Mouse (Mus musculus): ENCODE data around the gene Cacna2d3. TPM values are rescaled to one million over a fixed set of nuclear protein-coding genes. Genes with fewer than 3 reads are reported as not detected.

The Cacna2d3 gene
- total and polyA plus RNA-seq, 3 experiments: not detected

GRCm38 (mm10) chr14:29669826-29670225 is 51.8 kb downstream of the Cacna2d3 start:
- no peaks in the 10 kb centered on the region for H3K9me3 ChIP-seq (replicated peaks; ENCODE audit: low read length)
- no peak overlapping the region for H3K27ac ChIP-seq (ENCODE audit: insufficient read depth, low read depth)
- H3K4me3 ChIP-seq (replicated peaks in 1 of 3; ENCODE audit: low read depth in 2 of 3, low read length in 2 of 3, poor library complexity in 1 of 3): no peak overlapping the region
- H3K4me1 ChIP-seq (ENCODE audit: control insufficient read depth in 1 of 2, insufficient read depth in 2 of 2): peaks cover 0 to 3% of the 10 kb centered on the region in 2 experiments; a peak in 1 of 4 replicates
- no peak for TF ChIP-seq RAD21 (IDR thresholded peaks at IDR 0.05; ENCODE audit: low read depth, low read length)
- TF ChIP-seq CTCF (conservative IDR thresholded peaks at IDR 0.05 in 1 of 2, IDR thresholded peaks at IDR 0.05 in 1 of 2; ENCODE audit: low read depth in 2 of 2, low read length in 2 of 2): no peak
- no peak for TF ChIP-seq PAX5 (IDR thresholded peaks at IDR 0.05; ENCODE audit: low read length)
- TF ChIP-seq HCFC1 (IDR thresholded peaks at IDR 0.05; ENCODE audit: low read depth, low read length): no peak
- no peak for TF ChIP-seq CHD2 (IDR thresholded peaks at IDR 0.05; ENCODE audit: low read length)
- TF ChIP-seq MAX (IDR thresholded peaks at IDR 0.05; ENCODE audit: low read length): no peak
- TF ChIP-seq ZC3H11A (IDR thresholded peaks at IDR 0.05; ENCODE audit: low read depth, low read length): no peak
- TF ChIP-seq USF1 (IDR thresholded peaks at IDR 0.05; ENCODE audit: low read depth, low read length): no peak
- no peak for TF ChIP-seq ZNF384 (IDR thresholded peaks at IDR 0.05; ENCODE audit: low read depth, low read length)
- TF ChIP-seq MEF2A (IDR thresholded peaks at IDR 0.05; ENCODE audit: borderline replicate concordance, low read depth, low read length): no peak
- no peak for TF ChIP-seq RCOR1 (conservative IDR thresholded peaks at IDR 0.05; ENCODE audit: low read depth, low read length)
- no peak for TF ChIP-seq TCF12 (IDR thresholded peaks at IDR 0.05; ENCODE audit: low read depth, low read length)
- TF ChIP-seq IRF4 (IDR thresholded peaks at IDR 0.05; ENCODE audit: low read depth, low read length): no peak
- TF ChIP-seq ZKSCAN1 (IDR thresholded peaks at IDR 0.05; ENCODE audit: borderline replicate concordance, low read depth, low read length): no peak
- TF ChIP-seq SMC3 (IDR thresholded peaks at IDR 0.05; ENCODE audit: low read depth, low read length): no peak
- in situ Hi-C loops (cut with MboI; ENCODE audit: low pct_ligation_motif_present, low pct_unique_long_range_greater_than_20kb, low sequenced_read_pairs): no loop called here
- H3K27me3 ChIP-seq (replicated peaks): peaks cover 68% of the 10 kb centered on the region
- H3K4me2 ChIP-seq (ENCODE audit: insufficient read depth, low read depth, poor library complexity, severe bottlenecking): no peak overlapping the region
- dilution Hi-C loops (cut with MboI; ENCODE audit: extremely low pct_ligation_motif_present, extremely low pct_unique_long_range_greater_than_20kb, low sequenced_read_pairs): no loop called here
- no peaks in the 10 kb centered on the region for H3K79me2 ChIP-seq (replicated peaks; ENCODE audit: control insufficient read depth, extremely low read depth, insufficient read depth, poor library complexity, severe bottlenecking)
- no peak overlapping the region for H3K9ac ChIP-seq (ENCODE audit: insufficient read depth, low read depth)
- DNase-seq (ENCODE audit: extremely low read depth): no peak
- no peaks in the 10 kb centered on the region for H3K36me3 ChIP-seq (replicated peaks in 1 of 2; ENCODE audit: control insufficient read depth in 1 of 2, insufficient read depth in 1 of 2, low read length in 1 of 2)

- in situ Hi-C loops (cut with MboI; ENCODE audit: low pct_ligation_motif_present, low pct_unique_long_range_greater_than_20kb, low sequenced_read_pairs) (no loop called here), dilution Hi-C loops (cut with MboI; ENCODE audit: extremely low pct_ligation_motif_present, extremely low pct_unique_long_range_greater_than_20kb, low sequenced_read_pairs) (no loop called here)
- Histone ChIP-seq H3K27me3 (replicated peaks) (peaks cover 48% of the 10 kb centered on the region), H3K9ac (ENCODE audit: insufficient read depth, low read depth) (no peak overlapping the region), H3K27ac (ENCODE audit: insufficient read depth, low read depth) (no peak overlapping the region), H3K4me3 (replicated peaks in 1 of 3; ENCODE audit: low read depth in 2 of 3, low read length in 2 of 3, poor library complexity in 1 of 3) (no peak overlapping the region), H3K9me3 (replicated peaks; ENCODE audit: low read length) (no peaks in the 10 kb centered on the region), H3K36me3 (replicated peaks in 1 of 2; ENCODE audit: control insufficient read depth in 1 of 2, insufficient read depth in 1 of 2, low read length in 1 of 2) (no peaks in the 10 kb centered on the region), H3K4me1 (ENCODE audit: control insufficient read depth in 1 of 2, insufficient read depth in 2 of 2) (no peaks in the 10 kb centered on the region), H3K4me2 (ENCODE audit: insufficient read depth, low read depth, poor library complexity, severe bottlenecking) (no peak overlapping the region), H3K79me2 (replicated peaks; ENCODE audit: control insufficient read depth, extremely low read depth, insufficient read depth, poor library complexity, severe bottlenecking) (no peaks in the 10 kb centered on the region)
- DNase-seq (ENCODE audit: extremely low read depth): peak; percentile 20
- TF ChIP-seq EP300 (IDR thresholded peaks at IDR 0.05; ENCODE audit: low read length) (no peak), POLR2AphosphoS2 (IDR thresholded peaks at IDR 0.05; ENCODE audit: low read depth, low read length) (no peak), ETS1 (conservative IDR thresholded peaks at IDR 0.05; ENCODE audit: low read depth, low read length) (no peak), NRF1 (IDR thresholded peaks at IDR 0.05; ENCODE audit: low read depth, low read length) (no peak), BHLHE40 (IDR thresholded peaks at IDR 0.05; ENCODE audit: low read depth, low read length) (no peak), MAZ (IDR thresholded peaks at IDR 0.05; ENCODE audit: low read depth, low read length) (no peak), JUN (IDR thresholded peaks at IDR 0.05; ENCODE audit: insufficient read depth, low read depth, low read length) (no peak), ELF1 (IDR thresholded peaks at IDR 0.05; ENCODE audit: low read depth, low read length) (no peak), TBP (conservative IDR thresholded peaks at IDR 0.05; ENCODE audit: low read depth, low read length) (no peak), IRF4 (IDR thresholded peaks at IDR 0.05; ENCODE audit: low read depth, low read length) (no peak), RAD21 (IDR thresholded peaks at IDR 0.05; ENCODE audit: low read depth, low read length) (no peak), ZNF384 (IDR thresholded peaks at IDR 0.05; ENCODE audit: low read depth, low read length) (no peak), POLR2A (IDR thresholded peaks at IDR 0.05; ENCODE audit: low read depth, low read length) (no peak), CTCF (conservative IDR thresholded peaks at IDR 0.05 in 1 of 2, IDR thresholded peaks at IDR 0.05 in 1 of 2; ENCODE audit: low read depth in 2 of 2, low read length in 2 of 2) (no peak), GABPA (IDR thresholded peaks at IDR 0.05; ENCODE audit: insufficient replicate concordance, low read depth, low read length) (no peak), NELFE (IDR thresholded peaks at IDR 0.05; ENCODE audit: low read depth, low read length) (no peak), MAFK (IDR thresholded peaks at IDR 0.05; ENCODE audit: insufficient replicate concordance, low read length) (no peak), KAT2A (IDR thresholded peaks at IDR 0.05; ENCODE audit: insufficient replicate concordance, low read length) (no peak)
These were observed 64.7 kb downstream of the Cacna2d3 start for GRCm38 (mm10) chr14:29657006-29657405.

All from CH12.LX (cell line).